Mouse (Mus musculus) yolk sac, embryonic 10.5 days (tissue): ENCODE measurements at regions not wholly inside any gene's neighbourhood (a gene's known extent, or its start where the extent isn't known, plus 50 kb on each side); places are given as distances from the start of the nearest gene placed in this dataset.

Experiments used
- DNase-seq: peaks from one replicate; pipeline ENCODE4 v3.0.0-alpha.2; 2017; ENCODE audit warnings: low spot score

GRCm38 (mm10) chr2:138824873-138825272 is 568.5 kb downstream of the Btbd3 start:
- no peak for DNase-seq

DNA sequence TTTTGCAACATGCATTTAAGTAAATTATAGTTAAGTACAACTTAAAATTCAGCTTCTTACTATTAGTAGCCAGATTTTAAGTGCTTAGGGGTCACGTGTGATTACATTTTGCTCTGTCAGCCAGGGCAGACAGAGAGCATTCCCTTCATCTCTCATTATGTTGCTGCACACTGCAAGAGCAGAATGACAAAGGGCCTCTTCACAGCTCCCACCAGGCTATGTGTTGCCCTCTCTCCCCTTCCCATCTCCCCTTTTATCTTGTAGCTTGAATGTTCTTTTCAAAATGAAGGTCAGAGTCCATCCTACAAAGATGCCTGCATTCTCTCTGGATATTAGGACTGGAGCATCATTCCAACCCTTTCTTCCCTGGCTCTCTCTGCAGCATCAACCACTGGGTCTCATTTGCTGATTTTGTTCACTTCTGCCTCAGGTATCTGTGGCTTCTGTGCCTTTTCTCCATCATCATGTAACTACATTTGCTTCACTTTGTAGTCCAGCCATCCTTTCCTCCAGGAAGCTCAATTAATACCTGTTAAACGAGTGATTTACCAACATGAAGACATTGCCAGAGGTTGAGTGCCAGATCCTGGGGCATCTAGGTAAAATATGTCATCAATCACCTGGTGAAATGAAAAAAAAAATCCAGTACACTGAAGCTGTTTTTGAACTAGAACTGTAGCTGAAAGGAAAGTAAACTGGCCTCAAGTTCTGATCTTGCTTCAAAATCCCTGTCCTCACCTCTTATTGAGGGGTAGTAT is 571.6 kb downstream of the Btbd3 start:
- DNase-seq: no peak

GRCm38 (mm10) chr2:138838846-138839245 is 582.5 kb downstream of the Btbd3 start:
- no peak for DNase-seq

- DNase-seq: no peak
Observed at GRCm38 (mm10) chr2:138859121-138859520, 602.8 kb downstream of the Btbd3 start.

DNA sequence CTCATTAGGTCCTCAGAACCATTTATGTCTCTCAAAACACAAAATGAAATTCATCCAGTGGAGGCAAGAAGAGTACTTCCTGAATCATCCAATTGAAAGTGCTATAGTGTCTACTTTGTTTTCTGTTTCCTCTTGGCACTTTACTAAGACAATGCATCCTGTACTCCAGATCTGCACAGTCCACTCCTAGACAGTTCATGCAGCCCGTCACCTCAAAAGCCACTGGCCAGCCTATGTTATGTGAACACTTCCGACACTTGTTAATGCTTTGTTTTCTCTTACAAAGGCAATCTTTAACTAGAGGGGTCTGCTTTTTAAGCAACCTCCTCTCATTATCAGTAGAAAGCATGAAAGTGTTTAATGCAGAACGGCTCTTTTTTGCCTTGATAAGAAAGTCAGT is 597.1 kb upstream of the Sptlc3 start:
- DNase-seq: no peak

DNA sequence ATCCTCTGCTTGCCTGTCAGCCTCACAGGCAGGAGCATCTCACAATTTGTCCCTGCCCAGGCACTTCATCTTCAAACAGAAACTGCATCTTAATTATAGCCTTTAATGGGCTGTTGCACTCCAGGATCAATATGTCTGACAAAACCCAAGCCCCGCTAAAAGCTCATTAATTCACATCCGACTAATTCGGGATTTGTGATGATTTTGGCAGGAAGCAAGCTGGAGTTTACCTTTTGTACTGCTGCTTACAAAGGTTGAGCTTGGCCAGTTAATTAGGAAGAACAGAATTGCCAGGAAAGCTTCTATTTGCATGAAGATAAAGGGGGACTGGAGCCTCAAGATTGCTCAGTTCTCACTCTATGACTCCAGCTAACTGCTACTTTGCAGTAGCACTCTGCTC is 596.6 kb upstream of the Sptlc3 start:
- no peak for DNase-seq

GRCm38 (mm10) chr2:138937165-138937564 is 556.5 kb upstream of the Sptlc3 start:
- no peak for DNase-seq

DNA sequence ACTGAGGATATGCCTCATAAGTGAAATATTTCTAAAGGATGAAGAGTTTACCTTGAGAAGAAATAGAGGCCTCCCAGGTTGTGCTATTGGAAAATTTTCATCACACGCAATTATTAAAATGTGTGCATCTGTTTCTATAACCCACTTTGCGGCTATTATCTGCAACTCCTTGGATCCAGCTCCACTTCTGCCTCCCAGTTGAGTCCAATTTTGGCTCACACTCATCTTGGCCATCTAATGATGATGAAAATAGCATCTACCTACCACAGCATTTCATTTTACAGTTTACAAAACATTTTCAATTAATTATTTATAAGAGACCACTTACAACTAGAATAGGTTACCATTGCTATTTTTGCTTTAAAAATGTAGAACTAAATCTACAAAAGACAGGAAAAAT is 554.3 kb upstream of the Sptlc3 start:
- DNase-seq: no peak

GRCm38 (mm10) chr2:138966110-138966790 is 527.5 kb upstream of the Sptlc3 start:
- no peak for DNase-seq

- DNase-seq: no peak
Observed at GRCm38 (mm10) chr2:138974548-138974947, 519.2 kb upstream of the Sptlc3 start.

DNA sequence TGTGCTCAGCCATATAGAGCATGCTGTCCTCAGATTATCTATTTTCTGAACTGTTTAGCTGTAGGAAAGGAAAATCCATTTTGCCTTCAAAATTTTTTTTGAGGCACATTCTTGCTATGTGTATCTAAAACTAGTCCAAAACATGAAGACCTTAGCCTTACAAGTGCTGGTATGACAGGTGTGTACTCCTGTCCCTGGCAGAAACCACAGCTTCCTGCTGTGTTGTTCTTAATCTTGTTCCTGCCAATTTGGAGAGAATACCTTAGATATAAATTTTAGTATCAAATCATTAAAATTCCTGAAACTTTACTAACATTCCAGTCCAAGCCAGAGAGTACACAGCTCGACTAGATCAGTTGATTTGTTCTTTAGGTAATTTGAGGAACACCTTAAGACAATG is 503.7 kb upstream of the Sptlc3 start:
- no peak for DNase-seq

DNA sequence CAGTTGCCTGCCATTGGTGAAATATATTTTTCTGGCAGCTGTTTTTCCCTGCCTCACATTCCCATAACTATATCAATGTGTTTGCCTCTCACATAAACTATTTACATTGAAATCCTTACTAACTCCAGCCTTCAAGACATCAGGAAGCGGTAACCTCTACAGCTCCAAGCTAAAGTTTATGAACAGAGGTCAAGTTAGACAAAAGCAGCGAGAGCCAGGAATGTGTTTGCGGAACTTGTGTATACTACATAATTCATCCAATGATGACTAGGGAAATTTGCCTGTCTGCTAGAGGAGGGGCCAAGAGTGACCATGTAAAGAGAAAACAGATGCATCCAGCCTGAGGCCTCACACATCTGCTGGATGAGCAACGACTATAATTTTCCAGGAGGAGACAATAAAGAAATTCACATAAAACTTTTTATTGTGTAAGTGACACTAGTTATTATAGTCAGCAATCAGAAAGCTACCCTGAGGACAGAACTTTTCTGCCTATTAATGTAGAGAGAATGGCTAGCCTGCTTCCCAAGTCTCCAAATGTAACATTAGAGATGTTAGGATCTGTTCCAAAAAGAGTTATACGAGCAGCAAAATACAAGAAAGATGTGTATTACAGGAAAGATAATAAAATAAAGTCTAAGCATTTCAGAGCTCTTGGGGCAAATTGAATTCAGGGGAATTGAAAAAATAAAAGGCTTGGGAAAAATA is 461.5 kb upstream of the Sptlc3 start:
- peak; percentile 17 for DNase-seq

DNA sequence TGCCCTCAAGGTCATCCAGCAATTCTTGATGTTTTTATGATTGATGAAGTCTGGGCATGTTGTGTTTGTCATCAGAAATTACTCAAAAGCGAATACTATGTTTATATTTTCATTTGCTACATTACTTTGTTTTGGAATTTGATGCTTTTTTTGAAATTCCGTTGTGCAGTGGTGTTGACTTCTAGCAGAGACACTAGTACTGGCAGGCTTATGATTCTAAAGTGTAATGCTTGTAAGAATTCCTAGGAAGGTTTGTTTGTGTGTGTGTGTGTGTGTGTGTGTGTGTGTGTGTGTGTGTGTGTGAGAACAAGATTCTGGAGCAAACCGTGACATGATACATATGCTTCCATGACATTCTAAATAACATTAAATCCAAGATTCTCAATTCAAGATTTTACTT is 458.9 kb upstream of the Sptlc3 start:
- DNase-seq: no peak

GRCm38 (mm10) chr2:139041671-139042273 is 451.9 kb upstream of the Sptlc3 start:
- no peak for DNase-seq

- DNase-seq: no peak
Observed at GRCm38 (mm10) chr2:139044684-139045083, 449.0 kb upstream of the Sptlc3 start.

DNA sequence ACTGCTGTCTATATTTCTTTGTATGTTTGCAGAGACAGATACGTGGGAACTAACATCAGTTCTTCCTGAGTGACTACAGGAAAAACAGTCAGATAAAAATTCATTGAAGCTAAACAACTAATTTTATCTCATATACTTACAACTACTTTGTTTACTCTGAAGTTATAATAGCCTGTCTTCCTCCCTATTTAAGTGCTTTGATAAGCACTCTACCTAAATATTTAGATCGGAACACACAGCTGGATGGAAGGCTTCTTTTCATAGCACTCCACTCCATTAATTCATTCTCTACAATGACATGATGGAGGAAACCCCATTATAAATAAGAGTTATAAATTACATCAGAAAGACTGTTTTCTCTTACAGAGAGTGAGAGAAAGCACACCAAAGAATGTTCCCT is 438.5 kb upstream of the Sptlc3 start:
- no peak for DNase-seq

- DNase-seq: no peak
Observed at GRCm38 (mm10) chr2:139069276-139069961, 424.3 kb upstream of the Sptlc3 start.

DNA sequence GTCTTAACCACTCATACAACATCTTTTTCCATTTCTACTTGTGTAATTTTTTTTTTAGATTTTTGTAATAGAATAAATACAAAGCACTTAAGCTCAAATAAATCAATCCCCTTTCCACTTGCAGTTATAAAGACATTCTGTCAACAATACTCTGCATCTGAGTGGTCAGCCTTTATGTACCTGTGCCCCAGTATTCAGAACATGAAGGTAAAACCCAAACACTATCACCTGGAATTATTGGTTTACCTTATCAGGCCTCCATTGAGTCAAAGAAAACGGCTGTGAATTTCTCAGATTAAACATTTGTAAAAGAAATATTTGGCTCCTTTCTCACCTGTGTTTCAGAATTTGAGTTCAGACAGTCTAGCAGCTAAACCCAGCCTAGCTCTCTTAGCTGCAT is 422.0 kb upstream of the Sptlc3 start:
- DNase-seq: no peak

DNA sequence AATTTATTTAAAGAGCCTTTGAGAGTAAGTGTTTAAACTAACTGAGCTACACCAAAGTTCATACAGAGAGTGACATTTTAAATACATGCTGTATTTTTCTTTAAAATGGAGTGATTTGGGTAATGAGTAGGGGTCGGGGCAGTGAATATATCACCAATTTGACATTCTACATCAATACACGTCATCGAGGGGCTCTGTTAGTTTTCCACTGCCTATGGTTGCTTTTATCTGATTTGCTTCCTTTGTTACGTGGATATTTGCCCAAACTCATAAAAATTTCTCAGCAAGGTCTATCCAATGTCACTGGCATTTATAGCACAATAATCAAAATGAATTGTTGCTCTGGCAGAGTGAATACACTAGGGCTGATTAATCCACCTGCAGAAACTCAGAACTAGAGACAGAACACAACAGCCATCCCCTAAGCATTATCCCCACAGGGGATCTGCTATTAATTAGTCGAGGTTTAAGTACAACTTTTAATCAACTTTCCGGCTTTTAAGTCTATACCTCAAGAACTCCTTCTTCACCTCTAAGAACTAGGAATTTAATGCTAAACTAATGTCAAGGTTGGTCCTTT is 400.1 kb upstream of the Sptlc3 start:
- no peak for DNase-seq

GRCm38 (mm10) chr2:139111669-139112068 is 382.0 kb upstream of the Sptlc3 start:
- no peak for DNase-seq

- no peak for DNase-seq
Observed at GRCm38 (mm10) chr2:139114523-139114922, 379.2 kb upstream of the Sptlc3 start.

DNA sequence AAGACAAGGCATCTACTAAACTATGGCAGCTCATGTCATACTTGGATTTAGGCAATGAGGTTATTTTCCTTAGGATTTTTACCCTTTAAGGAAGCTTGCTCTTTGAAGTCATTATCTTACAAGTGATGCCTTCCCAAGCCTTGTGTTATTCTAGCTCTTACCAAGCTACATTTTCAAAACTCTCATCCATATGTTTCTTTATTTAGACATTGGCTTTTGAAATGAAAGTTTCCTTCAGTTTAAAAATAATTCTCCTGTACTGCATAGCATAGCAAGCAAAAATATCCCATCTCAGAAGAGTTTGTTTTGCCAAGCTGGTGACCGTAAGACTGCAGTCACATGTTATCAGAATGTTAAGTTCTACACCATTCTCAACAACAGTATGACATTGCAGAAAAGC is 372.8 kb upstream of the Sptlc3 start:
- no peak for DNase-seq
